Mouse (Mus musculus) erythroblast, embryonic 14.5 days (primary cell): Measurements from ENCODE around the gene Pdlim1.
"Not testable (repeated sequence)": the region's sequence is repeated elsewhere in the genome, so short reads cannot be mapped to it uniquely, and the experiment has no call there.

Source experiments
- GATA1 ChIP-seq: IDR thresholded peaks from 2 replicates; pipeline ENCODE4 v1.6.1; 2012; ENCODE audit warnings: low read length, inconsistent platforms, mixed read lengths
- TAL1 ChIP-seq: IDR thresholded peaks from 3 replicates; pipeline ENCODE4 v1.6.1; 2012; ENCODE audit warnings: low read length, inconsistent platforms, mixed read lengths

DNA sequence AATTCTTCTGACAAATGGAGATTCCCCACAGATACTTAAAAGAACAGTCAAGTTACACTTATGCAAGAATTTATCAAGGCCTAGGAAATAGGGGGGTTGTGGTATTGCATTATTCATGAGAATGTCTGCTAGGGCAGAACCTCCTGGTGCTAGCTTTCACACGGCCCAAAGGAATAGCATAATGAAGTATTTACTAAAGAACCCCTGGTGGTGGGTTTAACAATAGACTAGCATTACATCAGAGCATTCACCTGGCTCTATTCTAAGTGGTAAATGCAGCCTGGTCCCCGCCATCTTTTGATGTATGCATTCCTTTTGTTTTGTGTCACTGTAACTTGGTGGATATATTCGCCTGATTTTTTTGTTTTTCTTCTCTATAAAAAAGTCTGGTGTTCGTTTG, 68.7 kb downstream of the Pdlim1 start:
- not testable (repeated sequence) for TF ChIP-seq GATA1, TAL1
